In the genomic region with DNA sequence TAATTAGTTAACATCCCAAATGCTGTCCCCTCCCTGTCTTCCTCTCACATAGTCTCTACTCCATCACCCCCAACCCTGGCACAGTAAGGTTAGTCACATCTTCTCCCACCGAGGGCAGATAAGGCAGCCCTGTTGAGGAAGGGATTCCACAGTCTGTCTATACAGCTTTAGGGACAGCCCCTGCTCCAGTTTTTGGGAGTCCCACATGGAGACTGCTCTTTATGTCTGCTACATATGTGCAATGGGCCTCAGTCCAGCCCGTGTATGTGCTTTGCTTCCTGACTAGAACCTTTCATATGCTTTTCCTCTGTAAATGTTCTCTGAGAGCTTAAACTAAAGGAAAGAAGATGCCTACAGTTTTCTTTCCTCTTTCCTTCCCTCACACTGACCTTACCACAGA, we compare ENCODE assay signal across 26 mouse cellular contexts.
"Had no signal": no experiment of that assay in that cellular context is flagged by ENCODE, and none has a peak within 500 bp of the region (broad histone marks: within the 10 kb centered on the region; RNA-seq: fewer than 3 reads in every experiment).

No protein-coding gene starts in this region.

- H3K4me1 ChIP-seq: heart, embryonic 10.5 days; heart, embryonic 12.5 days; hindbrain, embryonic 10.5 days; hindbrain, embryonic 12.5 days; hindbrain, embryonic 15.5 days; kidney, embryonic 15.5 days; limb, embryonic 13.5 days; limb, embryonic 15.5 days; liver, embryonic 12.5 days had no signal

- H3K4me2 ChIP-seq: heart, embryonic 12.5 days; hindbrain, embryonic 12.5 days; hindbrain, embryonic 15.5 days; kidney, embryonic 15.5 days; limb, embryonic 13.5 days; limb, embryonic 15.5 days; liver, embryonic 12.5 days had no signal

- H3K36me3 ChIP-seq: heart, embryonic 10.5 days; heart, embryonic 12.5 days; hindbrain, embryonic 10.5 days; hindbrain, embryonic 12.5 days; hindbrain, embryonic 15.5 days; kidney, embryonic 15.5 days; limb, embryonic 13.5 days; limb, embryonic 15.5 days; liver, embryonic 12.5 days had no signal

- DNase-seq: gastrocnemius, adult 2 months; gastrocnemius, postnatal 10 days; gastrocnemius, postnatal 25 days; heart, adult 18-20 months; heart, postnatal 10 days; heart, postnatal 4 days; kidney, adult 11 months; kidney, adult 2 months; kidney, adult 9 months; kidney, postnatal 14 days; kidney, postnatal 36 days; layer of hippocampus, adult 9-11 months; layer of hippocampus, postnatal 36 days; left cerebral cortex, postnatal 4 days had no signal

- H3K27me3 ChIP-seq: heart, embryonic 12.5 days; hindbrain, embryonic 12.5 days; hindbrain, embryonic 15.5 days; kidney, embryonic 15.5 days; limb, embryonic 13.5 days; limb, embryonic 15.5 days; liver, embryonic 12.5 days had no signal

- H3K4me3 ChIP-seq: gastrocnemius, adult 2 months; heart, embryonic 10.5 days; heart, embryonic 12.5 days; hindbrain, embryonic 10.5 days; hindbrain, embryonic 12.5 days; hindbrain, embryonic 15.5 days; kidney, embryonic 15.5 days; limb, embryonic 13.5 days; limb, embryonic 15.5 days; liver, embryonic 12.5 days had no signal

- ATAC-seq: hindbrain, postnatal 0 days; intestine, embryonic 16.5 days; liver, embryonic 12.5 days had no signal

- H3K9ac ChIP-seq: heart, embryonic 12.5 days; hindbrain, embryonic 12.5 days; hindbrain, embryonic 15.5 days; kidney, embryonic 15.5 days; limb, embryonic 13.5 days; limb, embryonic 15.5 days; liver, embryonic 12.5 days had no signal

- H3K27ac ChIP-seq: gastrocnemius, adult 2 months; heart, embryonic 10.5 days; hindbrain, embryonic 10.5 days; hindbrain, embryonic 12.5 days; hindbrain, embryonic 15.5 days; hindbrain, postnatal 0 days; kidney, embryonic 15.5 days; kidney, postnatal 0 days; limb, embryonic 13.5 days; limb, embryonic 15.5 days; liver, embryonic 12.5 days had no signal

- H3K9me3 ChIP-seq: heart, embryonic 10.5 days; heart, embryonic 12.5 days; hindbrain, embryonic 10.5 days; hindbrain, embryonic 12.5 days; hindbrain, embryonic 15.5 days; kidney, embryonic 15.5 days; limb, embryonic 13.5 days; limb, embryonic 15.5 days; liver, embryonic 12.5 days had no signal
